30 mouse cellular contexts compared by ENCODE assay signal in genomic region chr9:121394882-121395281, GRCm38 (mm10).
"Had no signal": no experiment of that assay in that cellular context is flagged by ENCODE, and none has a peak within 500 bp of the region (broad histone marks: within the 10 kb centered on the region; RNA-seq: fewer than 3 reads in every experiment).

No protein-coding gene starts in this region.

- H3K4me3 ChIP-seq: limb, embryonic 10.5 days; limb, embryonic 12.5 days; limb, embryonic 13.5 days; limb, embryonic 15.5 days; liver, embryonic 12.5 days; liver, embryonic 13.5 days; liver, embryonic 15.5 days; lung, embryonic 15.5 days; megakaryocyte, embryonic 14.5 days; midbrain, embryonic 10.5 days; midbrain, embryonic 12.5 days; midbrain, embryonic 13.5 days; midbrain, embryonic 15.5 days had no signal

- H3K9me3 ChIP-seq: limb, embryonic 10.5 days; limb, embryonic 12.5 days; limb, embryonic 13.5 days; limb, embryonic 15.5 days; liver, embryonic 12.5 days; liver, embryonic 13.5 days; liver, embryonic 15.5 days; lung, embryonic 15.5 days; midbrain, embryonic 10.5 days; midbrain, embryonic 12.5 days; midbrain, embryonic 13.5 days; midbrain, embryonic 15.5 days had no signal

- H3K36me3 ChIP-seq: liver, embryonic 13.5 days; lung, embryonic 15.5 days; midbrain, embryonic 15.5 days had no signal

- H3K9ac ChIP-seq: limb, embryonic 12.5 days; limb, embryonic 13.5 days; limb, embryonic 15.5 days; liver, embryonic 12.5 days; liver, embryonic 13.5 days; liver, embryonic 14.5 days; liver, embryonic 15.5 days; liver, postnatal 0 days; lung, embryonic 14.5 days; lung, embryonic 15.5 days; midbrain, embryonic 12.5 days; midbrain, embryonic 13.5 days; midbrain, embryonic 15.5 days had no signal

- H3K4me1 ChIP-seq: liver, embryonic 15.5 days had no signal

- ATAC-seq: liver, embryonic 12.5 days; liver, postnatal 0 days; lung, postnatal 0 days; midbrain, embryonic 13.5 days; midbrain, embryonic 15.5 days; midbrain, embryonic 16.5 days had no signal

- H3K27me3 ChIP-seq: limb, embryonic 12.5 days; limb, embryonic 13.5 days; limb, embryonic 15.5 days; liver, embryonic 12.5 days; liver, embryonic 13.5 days; liver, embryonic 15.5 days; lung, embryonic 15.5 days; midbrain, embryonic 12.5 days; midbrain, embryonic 13.5 days; midbrain, embryonic 15.5 days had no signal

- DNase-seq: left cerebral cortex, postnatal 4 days; liver; liver, embryonic 13.5 days; liver, postnatal 0 days; lung, adult 18-20 months; lung, adult 2 months; lung, embryonic 14.5 days; lung, postnatal 10 days; lung, postnatal 14 days; lung, postnatal 36 days; lung, postnatal 4 days; midbrain, embryonic 14.5 days had no signal

- H3K4me2 ChIP-seq: limb, embryonic 12.5 days; limb, embryonic 13.5 days; limb, embryonic 15.5 days; liver, embryonic 11.5 days; liver, embryonic 12.5 days; liver, embryonic 13.5 days; liver, embryonic 15.5 days; lung, embryonic 14.5 days; lung, embryonic 15.5 days; midbrain, embryonic 11.5 days; midbrain, embryonic 12.5 days; midbrain, embryonic 13.5 days; midbrain, embryonic 15.5 days had no signal

- H3K27ac ChIP-seq: limb, embryonic 10.5 days; limb, embryonic 12.5 days; limb, embryonic 13.5 days; limb, embryonic 15.5 days; liver, embryonic 12.5 days; liver, embryonic 13.5 days; liver, embryonic 14.5 days; liver, embryonic 15.5 days; lung, embryonic 15.5 days; macrophage; midbrain, embryonic 10.5 days; midbrain, embryonic 12.5 days; midbrain, embryonic 13.5 days; midbrain, embryonic 15.5 days had no signal
